Mouse (Mus musculus) retina, embryonic 14.5 days (tissue): Measurements from ENCODE around the gene Eif3k.

Experiments
- DNase-seq: peaks from one replicate; pipeline ENCODE4 v3.0.0-alpha.2; 2015; ENCODE audit warnings: low spot score

Eif3k gene

GRCm38 (mm10) chr7:28936787-28937186 is 44.9 kb downstream of the Eif3k start:
- no peak for DNase-seq

GRCm38 (mm10) chr7:28933825-28934224 is 47.8 kb downstream of the Eif3k start:
- DNase-seq: no peak

GRCm38 (mm10) chr7:28932421-28933041 is 49.1 kb downstream of the Eif3k start:
- no peak for DNase-seq

GRCm38 (mm10) chr7:28931695-28932039 is 50.0 kb downstream of the Eif3k start:
- no peak for DNase-seq

GRCm38 (mm10) chr7:28931032-28931694 is 50.5 kb downstream of the Eif3k start:
- no peak for DNase-seq

GRCm38 (mm10) chr7:28930320-28931031 is 51.2 kb downstream of the Eif3k start:
- no peak for DNase-seq

- no peak for DNase-seq
These were observed 52.3 kb downstream of the Eif3k start for GRCm38 (mm10) chr7:28929381-28929780.

- DNase-seq: no peak
These were observed 55.5 kb downstream of the Eif3k start for GRCm38 (mm10) chr7:28926172-28926571.

GRCm38 (mm10) chr7:28925317-28925716 is 56.3 kb downstream of the Eif3k start:
- DNase-seq: no peak

- DNase-seq: no peak
These were observed 56.9 kb downstream of the Eif3k start for GRCm38 (mm10) chr7:28924802-28925201.

- peak; percentile 64 for DNase-seq
These were observed 57.8 kb downstream of the Eif3k start for GRCm38 (mm10) chr7:28923865-28924291.

GRCm38 (mm10) chr7:28922606-28923005 is 59.1 kb downstream of the Eif3k start:
- no peak for DNase-seq

- DNase-seq: no peak
These were observed 59.8 kb downstream of the Eif3k start for GRCm38 (mm10) chr7:28921722-28922465.
